Mouse (Mus musculus): ENCODE results near the gene Slc25a47. TPM values are rescaled to one million over a fixed set of nuclear protein-coding genes. Genes with fewer than 3 reads are reported as not detected.
"Not testable (repeated sequence)": the region's sequence is repeated elsewhere in the genome, so short reads cannot be mapped to it uniquely, and the experiment has no call there.

The Slc25a47 gene
- polyA plus RNA-seq, 1 experiment from 2014 or later, result 5.9 TPM

DNA sequence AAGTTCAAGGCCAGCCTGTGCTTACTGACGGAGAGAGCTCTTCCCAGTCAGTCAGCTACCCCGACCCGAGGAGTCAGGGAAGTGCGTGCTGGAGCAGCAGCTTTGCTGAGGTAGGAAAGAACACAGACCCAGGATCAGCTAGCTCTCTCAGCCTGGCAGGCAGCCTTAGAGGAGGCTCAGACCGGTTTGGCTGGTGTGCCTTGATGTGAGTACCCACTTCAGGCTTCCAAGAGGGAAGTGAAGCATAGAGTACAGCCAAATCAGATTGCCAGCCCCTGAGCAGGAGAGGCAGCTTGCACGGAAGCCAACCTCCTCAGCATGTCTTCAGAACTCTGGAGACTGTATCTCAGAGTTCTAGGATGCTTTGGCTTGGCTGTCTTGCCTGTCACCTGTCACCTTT, 5.3 kb downstream of the Slc25a47 start:
- Histone ChIP-seq H3K4me2 (no peak overlapping the region), H3K36me3 (peaks cover 68% of the 10 kb centered on the region), H3K9ac (no peak overlapping the region), H3K4me1 (peaks cover 23% of the 10 kb centered on the region), H3K27me3 (replicated peaks) (no peaks in the 10 kb centered on the region), H3K9me3 (no peaks in the 10 kb centered on the region), H3K4me3 (no peak overlapping the region), H3K27ac (replicated peaks) (no peak overlapping the region)
- no peak for ATAC-seq (ENCODE audit: extremely low read depth, insufficient number of reproducible peaks, low FRiP score, low TSS enrichment)
- WGBS, result 77% methylated on average over 6 of the region's 6 CpGs

DNA sequence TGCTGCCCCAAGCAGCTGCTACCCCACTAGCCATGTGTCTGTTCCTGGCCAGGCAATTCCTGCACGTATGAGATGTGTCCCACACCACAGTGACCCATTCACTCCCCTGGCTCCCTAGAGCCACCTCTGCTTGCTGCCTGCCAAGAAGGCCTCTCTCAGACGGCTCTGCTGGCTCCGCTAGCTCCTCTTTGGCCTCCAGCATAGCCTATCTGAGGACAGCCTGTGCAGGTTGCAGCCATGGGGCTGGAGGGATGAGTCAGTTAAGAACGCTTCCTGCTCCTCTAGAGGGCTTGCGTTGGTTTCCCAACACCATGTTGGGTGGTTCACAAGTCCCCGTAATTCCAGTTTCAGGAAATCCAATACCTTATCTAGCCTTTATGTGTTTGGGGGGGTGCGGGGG, 6.8 kb downstream of the Slc25a47 start:
- no peak overlapping the region for H3K4me2 ChIP-seq
- H3K9me3 ChIP-seq, result no peaks in the 10 kb centered on the region
- ATAC-seq (ENCODE audit: extremely low read depth, insufficient number of reproducible peaks, low FRiP score, low TSS enrichment), result no peak
- no peak overlapping the region for H3K9ac ChIP-seq
- 85% methylated on average over 7 of the region's 7 CpGs for WGBS
- H3K27me3 ChIP-seq (replicated peaks), result no peaks in the 10 kb centered on the region
- H3K27ac ChIP-seq (replicated peaks), result no peak overlapping the region
- H3K4me1 ChIP-seq, result peaks cover 8% of the 10 kb centered on the region
- H3K36me3 ChIP-seq, result peaks cover 76% of the 10 kb centered on the region
- H3K4me3 ChIP-seq, result no peak overlapping the region

DNA sequence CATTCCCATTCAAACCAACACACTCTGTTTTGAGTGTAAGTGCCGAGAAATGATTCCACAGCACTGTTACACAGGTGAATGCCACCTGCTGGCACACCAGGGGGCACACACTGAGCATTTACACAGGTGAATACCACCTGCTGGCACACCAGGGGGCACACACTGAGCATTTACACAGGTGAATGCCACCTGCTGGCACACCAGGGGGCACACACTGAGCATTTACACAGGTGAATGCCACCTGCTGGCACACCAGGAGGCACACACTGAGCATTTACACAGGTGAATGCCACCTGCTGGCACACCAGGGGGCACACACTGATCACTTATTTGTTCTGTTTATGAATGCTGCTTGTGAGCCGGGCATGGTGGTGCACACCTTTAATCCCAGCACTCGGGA, 12.2 kb downstream of the Slc25a47 start:
- H3K27ac ChIP-seq (replicated peaks); H3K4me3 ChIP-seq; H3K4me1 ChIP-seq; H3K9me3 ChIP-seq; ATAC-seq (ENCODE audit: extremely low read depth, insufficient number of reproducible peaks, low FRiP score, low TSS enrichment); H3K4me2 ChIP-seq; H3K27me3 ChIP-seq (replicated peaks); H3K9ac ChIP-seq: not testable (repeated sequence)
- 88% methylated on average over 3 of the region's 3 CpGs for WGBS
- H3K36me3 ChIP-seq, result peaks cover 42% of the 10 kb centered on the region

DNA sequence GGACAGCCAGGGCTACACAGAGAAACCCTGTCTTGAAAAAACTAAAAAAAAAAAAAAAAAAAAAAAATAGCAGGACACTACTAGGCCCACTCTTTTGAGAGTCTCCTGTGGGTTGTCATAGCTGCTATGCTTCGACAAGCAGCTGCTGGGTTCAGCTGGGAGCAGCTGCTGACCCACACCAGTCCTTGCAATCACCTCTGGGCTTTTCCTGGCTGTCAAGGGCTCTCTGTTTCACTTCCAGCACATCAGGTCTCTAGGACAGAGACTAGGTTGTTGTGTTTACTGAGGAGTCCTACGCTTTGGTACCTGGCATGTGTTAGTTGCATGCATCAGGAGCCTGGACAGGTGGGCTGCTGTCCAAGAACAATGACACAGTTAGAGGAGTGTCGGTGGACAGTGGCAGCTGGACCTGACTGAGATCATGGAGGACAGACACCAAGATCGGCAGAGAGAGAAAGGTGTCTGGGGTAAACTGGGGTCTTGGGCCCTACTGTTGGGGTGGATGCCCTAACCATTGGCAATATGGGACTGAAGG, 13.7 kb downstream of the Slc25a47 start:
- ATAC-seq (ENCODE audit: extremely low read depth, insufficient number of reproducible peaks, low FRiP score, low TSS enrichment), result no peak
- Histone ChIP-seq H3K4me3 (no peak overlapping the region), H3K36me3 (peaks cover 29% of the 10 kb centered on the region), H3K27ac (replicated peaks) (no peak overlapping the region), H3K9me3 (no peaks in the 10 kb centered on the region), H3K9ac (no peak overlapping the region), H3K4me2 (no peak overlapping the region), H3K27me3 (replicated peaks) (no peaks in the 10 kb centered on the region), H3K4me1 (no peaks in the 10 kb centered on the region)
- WGBS, result 81% methylated on average over 4 of the region's 4 CpGs

DNA sequence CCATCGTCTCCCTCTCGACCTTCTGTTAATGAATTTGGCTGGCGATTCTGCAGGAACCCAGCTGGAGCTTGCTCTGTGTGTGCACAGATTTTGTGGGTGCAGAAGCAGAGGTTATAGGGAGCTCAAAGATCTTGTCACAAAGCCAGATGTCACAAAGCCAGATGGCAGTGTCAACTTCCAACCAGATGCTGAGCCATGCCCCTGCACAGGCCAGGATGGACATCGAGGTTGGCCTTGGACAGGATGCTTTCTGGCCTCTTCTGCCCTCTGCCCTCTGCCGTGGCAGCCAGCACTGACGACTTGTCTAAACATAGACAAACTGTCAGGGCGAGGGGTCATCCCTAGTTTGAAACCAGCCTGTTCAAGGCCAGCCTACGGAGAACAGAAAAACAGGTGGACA, 14.3 kb downstream of the Slc25a47 start:
- Histone ChIP-seq H3K36me3 (peaks cover 23% of the 10 kb centered on the region), H3K27me3 (replicated peaks) (no peaks in the 10 kb centered on the region), H3K4me3 (no peak overlapping the region), H3K9me3 (no peaks in the 10 kb centered on the region), H3K27ac (replicated peaks) (no peak overlapping the region), H3K9ac (no peak overlapping the region), H3K4me1 (no peaks in the 10 kb centered on the region), H3K4me2 (no peak overlapping the region)
- ATAC-seq (ENCODE audit: extremely low read depth, insufficient number of reproducible peaks, low FRiP score, low TSS enrichment), result no peak
- WGBS, result 65% methylated on average over 8 of the region's 8 CpGs

DNA sequence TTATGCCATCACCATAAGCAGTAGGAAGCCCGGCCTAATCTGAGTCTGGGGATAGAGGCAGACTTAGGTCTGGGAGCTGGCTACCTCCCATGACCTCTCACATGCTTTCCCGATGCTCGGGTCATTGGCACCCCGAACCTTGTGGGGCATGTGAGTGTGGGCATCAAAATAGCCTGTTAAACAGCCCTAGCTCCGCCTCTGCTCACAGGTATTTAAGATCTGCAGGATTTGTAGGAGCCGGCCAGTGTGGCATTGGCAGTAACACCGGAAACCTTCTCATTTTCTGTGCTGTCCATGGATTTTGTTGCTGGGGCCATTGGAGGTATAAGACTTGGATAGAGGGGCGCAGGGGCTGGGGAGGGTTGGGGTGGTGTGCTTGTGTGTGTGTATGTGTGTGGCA, 15.0 kb downstream of the Slc25a47 start:
- Histone ChIP-seq H3K4me3 (no peak overlapping the region), H3K9me3 (no peaks in the 10 kb centered on the region), H3K9ac (no peak overlapping the region), H3K4me1 (no peaks in the 10 kb centered on the region), H3K4me2 (no peak overlapping the region), H3K36me3 (peaks cover 16% of the 10 kb centered on the region), H3K27ac (replicated peaks) (no peak overlapping the region), H3K27me3 (replicated peaks) (no peaks in the 10 kb centered on the region)
- 84% methylated on average over 8 of the region's 8 CpGs for WGBS
- no peak for ATAC-seq (ENCODE audit: extremely low read depth, insufficient number of reproducible peaks, low FRiP score, low TSS enrichment)

DNA sequence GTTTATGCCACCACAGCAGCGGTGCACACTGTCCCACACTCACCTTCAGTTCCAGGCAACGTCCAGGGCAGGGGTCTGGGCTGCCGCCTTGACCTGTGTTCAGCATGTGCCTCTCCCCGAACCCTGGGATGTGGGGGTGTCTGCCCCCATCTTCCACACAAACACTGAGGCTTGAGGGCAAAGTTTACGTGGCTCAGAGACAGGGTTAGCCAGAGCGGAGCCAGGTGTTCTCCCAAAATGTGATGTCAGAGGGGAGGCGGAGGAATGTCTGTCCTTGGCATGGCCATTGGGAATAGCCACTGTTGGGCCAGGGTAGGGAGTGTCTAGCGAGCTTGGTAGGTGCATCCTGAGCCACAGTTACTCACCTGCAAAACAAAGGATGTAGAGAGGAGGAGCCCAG, 17.0 kb downstream of the Slc25a47 start:
- Histone ChIP-seq H3K27ac (replicated peaks) (no peak overlapping the region), H3K36me3 (peaks cover 3% of the 10 kb centered on the region; the same call in 1 of the 2 replicates), H3K4me3 (no peak overlapping the region), H3K9me3 (no peaks in the 10 kb centered on the region), H3K9ac (no peak overlapping the region), H3K4me1 (no peaks in the 10 kb centered on the region), H3K4me2 (no peak overlapping the region), H3K27me3 (replicated peaks) (no peaks in the 10 kb centered on the region)
- 86% methylated on average over 8 of the region's 8 CpGs for WGBS
- ATAC-seq (ENCODE audit: extremely low read depth, insufficient number of reproducible peaks, low FRiP score, low TSS enrichment), result no peak

DNA sequence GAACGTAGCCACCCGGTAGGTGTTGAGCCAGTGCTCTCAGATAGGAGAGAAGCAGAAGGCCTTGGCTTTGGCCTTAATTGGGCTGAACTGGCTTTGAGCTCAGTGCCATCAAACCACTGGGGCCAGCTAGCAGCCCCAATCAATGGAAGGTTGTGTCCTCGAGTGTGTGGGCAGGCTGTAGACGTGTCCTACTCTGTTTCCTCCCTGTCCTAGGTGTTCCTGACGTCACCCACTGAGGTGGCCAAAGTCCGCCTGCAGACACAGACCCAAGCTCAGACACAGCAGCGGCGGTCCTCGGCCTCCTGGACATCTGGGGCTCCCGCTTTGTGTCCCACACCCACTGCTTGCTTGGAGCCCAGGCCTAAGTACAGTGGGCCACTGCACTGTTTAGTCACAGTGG, 19.2 kb downstream of the Slc25a47 start:
- no peak overlapping the region for H3K4me2 ChIP-seq
- peaks cover 9% of the 10 kb centered on the region for H3K36me3 ChIP-seq
- H3K4me1 ChIP-seq, result no peaks in the 10 kb centered on the region
- no peak overlapping the region for H3K9ac ChIP-seq
- H3K27me3 ChIP-seq (replicated peaks), result no peaks in the 10 kb centered on the region
- H3K4me3 ChIP-seq, result no peak overlapping the region
- no peaks in the 10 kb centered on the region for H3K9me3 ChIP-seq
- no peak for ATAC-seq (ENCODE audit: extremely low read depth, insufficient number of reproducible peaks, low FRiP score, low TSS enrichment)
- WGBS, result 80% methylated on average over 10 of the region's 10 CpGs
- no peak overlapping the region for H3K27ac ChIP-seq (replicated peaks)

DNA sequence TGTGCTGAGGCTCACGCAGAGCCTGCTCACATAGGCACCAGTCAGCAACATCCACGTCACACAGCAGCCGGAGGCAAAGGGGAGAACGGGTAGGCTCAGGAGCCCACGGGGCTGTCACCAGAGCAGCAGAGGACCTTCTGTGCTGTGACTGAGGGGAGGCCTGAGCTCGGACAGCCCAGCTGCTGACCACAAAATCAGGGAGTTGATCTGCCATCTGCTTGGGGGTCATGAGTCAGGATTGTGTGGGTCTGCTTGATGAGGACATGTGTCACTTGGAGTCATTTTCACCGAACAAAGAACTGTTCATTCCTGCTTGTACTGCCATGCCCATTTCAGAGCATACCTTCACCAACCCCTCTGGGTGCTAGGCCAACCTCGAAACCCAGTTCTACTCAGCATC, 20.3 kb downstream of the Slc25a47 start:
- Histone ChIP-seq H3K9me3 (no peaks in the 10 kb centered on the region), H3K9ac (no peak overlapping the region), H3K27ac (replicated peaks) (no peak overlapping the region), H3K36me3 (peaks cover 20% of the 10 kb centered on the region), H3K4me3 (no peak overlapping the region), H3K27me3 (replicated peaks) (no peaks in the 10 kb centered on the region), H3K4me2 (no peak overlapping the region), H3K4me1 (no peaks in the 10 kb centered on the region)
- no peak for ATAC-seq (ENCODE audit: extremely low read depth, insufficient number of reproducible peaks, low FRiP score, low TSS enrichment)
- WGBS, result 81% methylated on average over 8 of the region's 8 CpGs

DNA sequence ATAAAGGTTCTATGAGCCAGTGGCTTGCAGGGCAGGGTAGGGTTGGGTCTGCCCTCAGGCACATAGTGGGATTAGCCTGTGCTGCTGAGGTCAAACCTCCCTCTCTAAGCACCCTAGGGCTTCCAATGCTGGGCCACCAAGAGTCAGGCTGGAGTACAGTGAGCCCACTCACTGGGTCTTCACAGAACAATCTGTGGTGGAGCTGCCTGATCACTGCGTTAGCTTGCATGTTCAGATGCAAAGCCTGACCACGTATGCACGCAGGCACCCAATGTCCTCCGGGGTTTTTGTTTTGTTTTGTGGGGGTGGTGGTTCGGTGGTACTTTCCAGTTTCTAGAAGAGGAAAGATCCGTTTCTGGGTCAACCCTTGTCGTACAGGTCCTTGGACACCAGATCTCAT, 21.3 kb downstream of the Slc25a47 start:
- H3K4me1 ChIP-seq, result no peaks in the 10 kb centered on the region
- ATAC-seq (ENCODE audit: extremely low read depth, insufficient number of reproducible peaks, low FRiP score, low TSS enrichment), result no peak
- peaks cover 29% of the 10 kb centered on the region for H3K36me3 ChIP-seq
- no peaks in the 10 kb centered on the region for H3K9me3 ChIP-seq
- no peak overlapping the region for H3K4me3 ChIP-seq
- no peak overlapping the region for H3K9ac ChIP-seq
- no peak overlapping the region for H3K27ac ChIP-seq (replicated peaks)
- H3K27me3 ChIP-seq (replicated peaks), result no peaks in the 10 kb centered on the region
- 81% methylated on average over 7 of the region's 7 CpGs for WGBS
- H3K4me2 ChIP-seq, result no peak overlapping the region

DNA sequence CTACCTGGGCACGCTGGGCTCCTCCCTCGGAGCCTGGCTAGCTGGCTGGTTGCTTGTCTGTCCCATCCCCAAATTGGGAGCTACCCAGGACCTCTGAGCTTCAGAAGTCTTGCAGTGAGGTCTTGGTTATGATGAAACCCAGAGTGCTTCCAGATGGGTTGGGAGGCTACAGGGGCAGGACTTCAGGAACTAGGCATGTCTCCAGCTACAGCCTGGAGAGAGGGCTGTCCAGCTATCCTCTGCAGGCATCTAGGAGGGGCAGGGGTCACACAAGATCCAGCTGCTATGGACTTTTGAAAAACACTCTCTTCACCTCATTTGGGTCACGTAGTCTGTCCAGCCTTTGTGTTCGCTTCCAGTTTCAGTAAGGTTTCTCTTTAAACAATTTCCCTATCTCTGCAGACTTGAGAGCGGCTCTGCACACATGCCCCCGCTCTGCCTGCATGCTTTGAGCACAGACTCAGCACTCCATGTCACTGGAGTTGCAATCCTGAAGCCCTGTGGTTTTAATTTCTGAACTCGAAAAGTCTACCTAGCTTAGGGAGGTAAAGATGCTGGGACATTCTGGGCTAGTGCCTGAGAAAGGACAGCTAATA, 21.8 kb downstream of the Slc25a47 start:
- WGBS, result 81% methylated on average over 7 of the region's 7 CpGs
- no peak overlapping the region for H3K27ac ChIP-seq (replicated peaks)
- H3K4me1 ChIP-seq, result no peaks in the 10 kb centered on the region
- no peak for ATAC-seq (ENCODE audit: extremely low read depth, insufficient number of reproducible peaks, low FRiP score, low TSS enrichment)
- no peak overlapping the region for H3K9ac ChIP-seq
- H3K36me3 ChIP-seq, result peaks cover 35% of the 10 kb centered on the region
- no peak overlapping the region for H3K4me3 ChIP-seq
- no peak overlapping the region for H3K4me2 ChIP-seq
- H3K9me3 ChIP-seq, result no peaks in the 10 kb centered on the region
- no peaks in the 10 kb centered on the region for H3K27me3 ChIP-seq (replicated peaks)

DNA sequence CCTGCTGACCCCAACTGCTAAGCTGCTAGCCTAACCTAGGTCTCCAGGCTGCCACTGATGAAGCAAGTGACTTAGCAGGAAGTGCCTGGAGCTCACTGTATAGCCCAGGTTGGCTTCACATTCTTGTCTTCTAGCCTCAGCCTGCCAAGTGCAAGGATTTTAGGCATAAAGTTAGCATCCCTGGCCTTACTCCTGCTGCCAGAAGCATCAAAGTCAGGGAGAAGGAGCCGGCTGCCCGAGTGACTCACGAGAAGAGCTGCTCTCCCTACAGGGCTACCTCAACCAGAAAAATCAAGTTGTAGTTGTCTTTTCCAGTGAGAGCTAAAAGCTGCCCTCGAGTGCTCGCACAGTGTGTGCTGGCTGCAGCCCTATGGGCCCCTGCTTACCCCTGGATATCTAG, 22.6 kb downstream of the Slc25a47 start:
- Histone ChIP-seq H3K4me3 (no peak overlapping the region), H3K27ac (replicated peaks) (no peak overlapping the region), H3K9me3 (no peaks in the 10 kb centered on the region), H3K27me3 (replicated peaks) (no peaks in the 10 kb centered on the region), H3K9ac (no peak overlapping the region), H3K4me2 (no peak overlapping the region), H3K4me1 (no peaks in the 10 kb centered on the region), H3K36me3 (peaks cover 43% of the 10 kb centered on the region)
- 81% methylated on average over 5 of the region's 5 CpGs for WGBS
- ATAC-seq (ENCODE audit: extremely low read depth, insufficient number of reproducible peaks, low FRiP score, low TSS enrichment), result no peak
